Mouse (Mus musculus): ENCODE results near the gene Pigu.

DNA sequence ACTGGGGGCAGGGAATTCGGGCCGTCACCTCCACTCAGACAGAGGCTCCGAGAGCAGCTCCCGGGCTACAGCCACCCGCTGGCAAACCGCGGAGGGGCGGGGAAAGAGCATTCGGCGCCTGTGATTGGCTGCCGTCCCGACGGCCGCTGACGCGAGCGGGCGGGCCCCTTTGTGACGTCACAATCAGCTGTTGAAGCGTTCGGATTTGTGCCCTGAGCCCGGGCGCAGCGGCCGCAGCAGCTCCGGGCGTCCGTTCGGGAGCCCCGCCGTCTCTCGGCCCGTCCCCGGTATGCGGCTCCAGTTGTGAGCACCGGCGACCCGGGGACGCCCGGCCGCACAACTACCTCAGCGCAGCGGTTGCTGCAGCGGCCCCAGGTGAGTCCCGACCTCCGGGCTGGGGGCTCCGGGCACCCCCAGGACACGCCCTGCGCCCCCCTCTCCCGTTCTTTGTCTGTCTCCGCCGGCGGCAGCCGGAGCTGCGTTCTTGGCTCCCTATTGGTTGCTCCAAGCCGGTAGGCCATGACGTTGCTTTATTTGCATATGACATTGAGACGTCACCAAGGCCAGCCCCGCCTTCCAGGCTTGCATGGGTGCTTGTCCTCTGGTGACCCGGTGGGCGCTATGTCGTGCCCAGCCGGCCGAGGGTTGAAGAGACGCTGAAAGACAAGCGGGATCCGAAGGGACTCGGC, 24.6 kb upstream of the Pigu start:
- no peak for TF ChIP-seq CTCF (IDR thresholded peaks at IDR 0.05; ENCODE audit: extremely low read depth, insufficient read depth, low read length)
- peak; percentile 88 for TF ChIP-seq POLR2A (IDR thresholded peaks at IDR 0.05; ENCODE audit: extremely low read depth, insufficient read depth, low read length)
